Mouse (Mus musculus) brain, embryonic 14.5 days (tissue): ENCODE measurements at regions not wholly inside any gene's neighbourhood (a gene's known extent, or its start where the extent isn't known, plus 50 kb on each side); places are given as distances from the start of the nearest gene placed in this dataset.

Source experiments
- CTCF ChIP-seq: fragments of 200-500 bp; IDR thresholded peaks from 2 replicates; pipeline ENCODE4 v1.5.1; 2012; ENCODE audit warnings: inconsistent platforms, mild to moderate bottlenecking, moderate library complexity, borderline replicate concordance; ENCODE audit not compliant: insufficient read depth, insufficient read length; ENCODE audit errors: extremely low read depth
- POLR2A ChIP-seq: fragments of 200-500 bp; IDR thresholded peaks from 2 replicates; pipeline ENCODE4 v1.6.1; 2012; ENCODE audit warnings: mild to moderate bottlenecking, inconsistent platforms, borderline replicate concordance; ENCODE audit not compliant: poor library complexity, insufficient read depth, insufficient read length, severe bottlenecking; ENCODE audit errors: extremely low read depth

- no peak for TF ChIP-seq CTCF
- no peak for TF ChIP-seq POLR2A
Measured at GRCm38 (mm10) chr7:78061631-78062030, 676.2 kb downstream of the Ntrk3 start.
